Mouse (Mus musculus) MEL (cell line): ENCODE measurements at regions not wholly inside any gene's neighbourhood (a gene's known extent, or its start where the extent isn't known, plus 50 kb on each side); places are given as distances from the start of the nearest gene placed in this dataset.

ENCODE experiments used
- CTCF ChIP-seq, 3 experiments: IDR thresholded peaks in 2 of 3; conservative IDR thresholded peaks in 1 of 3; 2 replicates each; pipeline ENCODE4 v1.5.1; 2011 to 2012; ENCODE audit warnings: low read length in 3 of 3, low read depth in 2 of 3, mild to moderate bottlenecking in 2 of 3, improper control_type of control experiment in 1 of 3, inconsistent platforms in 1 of 3, mixed read lengths in 1 of 3, moderate library complexity in 1 of 3; ENCODE audit not compliant: control insufficient read depth in 1 of 3, insufficient read depth in 1 of 3, poor library complexity in 1 of 3, severe bottlenecking in 1 of 3
- HCFC1 ChIP-seq: IDR thresholded peaks from 2 replicates; pipeline ENCODE4 v1.6.1; 2012; ENCODE audit warnings: low read depth, mild to moderate bottlenecking, inconsistent platforms, low read length, improper control_type of control experiment, moderate library complexity
- POLR2A ChIP-seq, 2 experiments: IDR thresholded peaks; 2 replicates each; pipeline ENCODE4 v1.6.1; 2011 to 2012; ENCODE audit warnings: low read length in 2 of 2, mild to moderate bottlenecking in 2 of 2, control low read depth in 1 of 2, improper control_type of control experiment in 1 of 2, low read depth in 1 of 2, moderate library complexity in 1 of 2; ENCODE audit not compliant: control insufficient read depth in 1 of 2, insufficient read depth in 1 of 2, poor library complexity in 1 of 2
- USF1 ChIP-seq: IDR thresholded peaks from 2 replicates; pipeline ENCODE4 v1.6.1; 2014; ENCODE audit warnings: low read depth, mild to moderate bottlenecking, inconsistent platforms, low read length, improper control_type of control experiment, moderate library complexity
- USF2 ChIP-seq, 2 experiments: IDR thresholded peaks; 2 replicates each; pipeline ENCODE4 v1.6.1; 2011 to 2012; ENCODE audit warnings: improper control_type of control experiment in 2 of 2, low read length in 2 of 2, borderline replicate concordance in 1 of 2, inconsistent platforms in 1 of 2, low read depth in 1 of 2, mild to moderate bottlenecking in 1 of 2; ENCODE audit not compliant: insufficient read depth in 1 of 2

GRCm38 (mm10) chr15:24827259-24827658 is 586.3 kb downstream of the Basp1 start:
- no peak for TF ChIP-seq USF1
- no peak for TF ChIP-seq POLR2A (IDR thresholded peaks at IDR 0.05; ENCODE audit: control insufficient read depth in 1 of 2, insufficient read depth in 1 of 2, low read depth in 1 of 2, low read length in 2 of 2, poor library complexity in 1 of 2)
- TF ChIP-seq USF2 (IDR thresholded peaks at IDR 0.05; ENCODE audit: borderline replicate concordance in 1 of 2, insufficient read depth in 1 of 2, low read depth in 1 of 2, low read length in 2 of 2), result no peak
- no peak for TF ChIP-seq HCFC1
- no peak for TF ChIP-seq CTCF (IDR thresholded peaks at IDR 0.05 in 2 of 3, conservative IDR thresholded peaks at IDR 0.05 in 1 of 3; ENCODE audit: control insufficient read depth in 1 of 3, insufficient read depth in 1 of 3, low read depth in 2 of 3, low read length in 3 of 3, poor library complexity in 1 of 3, severe bottlenecking in 1 of 3)
